Mouse (Mus musculus): ENCODE results near the gene Cbx2. TPM values are rescaled to one million over a fixed set of nuclear protein-coding genes. Genes with fewer than 3 reads are reported as not detected.

Gene Cbx2
- polyA plus RNA-seq, 1 experiment from 2014 or later = 86.6 TPM

Other genes starting within 250 kb of the Cbx2 start
- gene Rbfox3, start 111.4 kb upstream of the Cbx2 start, polyA plus RNA-seq (2016; fragmentation: Nextera tagmentation; extraction: Ambion mirVana) = 5.8 and 11.7 TPM in 2 replicates
- not detected in 2 replicates for gene Enpp7, start 34.8 kb upstream of the Cbx2 start, polyA plus RNA-seq (2016; fragmentation: Nextera tagmentation; extraction: Ambion mirVana)
- 11.2 and 13.0 TPM in 2 replicates for gene Cbx8, start 18.0 kb downstream of the Cbx2 start, polyA plus RNA-seq (2016; fragmentation: Nextera tagmentation; extraction: Ambion mirVana)
- gene Cbx4, start 63.3 kb downstream of the Cbx2 start, polyA plus RNA-seq (2016; fragmentation: Nextera tagmentation; extraction: Ambion mirVana) = 4.4 and 8.2 TPM in 2 replicates
- gene Tbc1d16, start 205.5 kb downstream of the Cbx2 start, polyA plus RNA-seq (2016; fragmentation: Nextera tagmentation; extraction: Ambion mirVana) = 29.5 and 37.9 TPM in 2 replicates
- gene Ccdc40, start 205.6 kb downstream of the Cbx2 start, polyA plus RNA-seq (2016; fragmentation: Nextera tagmentation; extraction: Ambion mirVana) = 20.0 and 21.3 TPM in 2 replicates
- 28.3 and 35.5 TPM in 2 replicates for gene Gaa, start 244.9 kb downstream of the Cbx2 start, polyA plus RNA-seq (2016; fragmentation: Nextera tagmentation; extraction: Ambion mirVana)

Measured in hindbrain, embryonic 10.5 days (tissue).